Mouse (Mus musculus) megakaryocyte, embryonic 14.5 days (primary cell): ENCODE data around the gene Eml1. TPM values are rescaled to one million over a fixed set of nuclear protein-coding genes. Genes with fewer than 3 reads are reported as not detected.

Experiments used
- H3K27me3 ChIP-seq: replicated peaks from 2 replicates; pipeline ENCODE3; 2012; ENCODE audit warnings: inconsistent platforms
- H3K36me3 ChIP-seq: replicated peaks from 2 replicates; pipeline ENCODE3; 2012; ENCODE audit warnings: low read length, inconsistent platforms, mixed read lengths
- H3K4me1 ChIP-seq: 2 replicates; pipeline ENCODE4 v1.6.1; 2012; ENCODE audit warnings: inconsistent platforms
- H3K4me3 ChIP-seq: replicated peaks from 2 replicates; pipeline ENCODE3; 2012; ENCODE audit warnings: moderate library complexity, mild to moderate bottlenecking, inconsistent platforms
- H3K9me3 ChIP-seq: 2 replicates; pipeline ENCODE4 v1.6.1; 2012; ENCODE audit warnings: inconsistent platforms
- FLI1 ChIP-seq: IDR thresholded peaks from 2 replicates; pipeline ENCODE4 v1.6.1; 2012; ENCODE audit warnings: low read length, inconsistent platforms, mixed read lengths
- GATA1 ChIP-seq: IDR thresholded peaks from 3 replicates; pipeline ENCODE4 v1.6.1; 2012; ENCODE audit warnings: mixed read lengths, low read length, inconsistent platforms, borderline replicate concordance
- polyA plus RNA-seq: library from polyadenylated mRNA; stranded (reverse); fragments of >175 nt; gene quantifications from 2 replicates; pipeline ENCODE4 v1.2.3, GENCODE M21; 2012; ENCODE audit warnings: low replicate concordance; ENCODE audit not compliant: insufficient read depth

Gene Eml1
- polyA plus RNA-seq, 1 experiment: not detected

DNA sequence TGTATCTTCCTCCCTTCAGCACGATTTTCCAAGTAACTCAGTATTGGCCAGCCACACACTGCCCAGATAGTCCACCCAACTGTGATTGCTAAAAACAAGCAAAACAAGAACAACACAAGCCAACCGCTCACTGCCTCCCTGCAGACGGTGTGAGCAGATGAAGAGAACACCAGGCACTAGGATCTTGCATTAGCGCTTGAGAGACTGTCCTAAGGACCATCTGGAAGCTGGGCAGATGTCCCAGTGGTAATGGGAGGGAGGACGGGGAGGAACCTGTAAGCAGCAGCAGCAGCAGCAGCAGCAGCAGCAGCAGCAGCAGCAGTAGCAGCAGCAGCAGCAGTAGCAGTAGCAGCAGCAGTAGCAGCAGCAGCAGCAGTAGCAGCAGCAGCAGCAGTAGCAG, 21.7 kb upstream of the Eml1 start:
- H3K9me3 ChIP-seq: 0 out of 2 replicates have a peak, but pooled peaks cover 7% of the 10 kb centered on the region
- no peaks in the 10 kb centered on the region for H3K36me3 ChIP-seq
- TF ChIP-seq FLI1 (no peak), GATA1 (no peak)
- no peak overlapping the region for H3K4me3 ChIP-seq
- H3K4me1 ChIP-seq: no peaks in the 10 kb centered on the region
- peaks cover 72% of the 10 kb centered on the region for H3K27me3 ChIP-seq

DNA sequence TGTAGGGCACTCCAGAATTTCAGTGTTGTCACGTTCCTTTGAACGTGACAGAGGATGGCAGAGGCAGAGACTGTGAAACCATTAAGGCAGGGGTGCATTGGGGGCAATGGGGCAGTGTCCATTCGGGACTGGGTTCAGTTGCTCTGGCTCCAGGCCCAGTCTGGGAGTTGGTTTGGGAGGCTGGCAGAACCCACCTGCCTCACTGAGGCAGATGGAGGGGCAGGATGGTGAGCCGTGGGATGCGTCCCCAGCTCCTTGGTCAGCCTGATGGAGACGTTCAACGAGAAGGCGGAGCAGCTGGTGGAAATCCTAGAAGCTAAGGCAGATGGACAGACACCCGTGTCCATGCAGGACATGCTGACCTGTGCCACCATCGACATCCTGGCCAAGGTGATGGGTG, 19.8 kb upstream of the Eml1 start:
- Histone ChIP-seq H3K9me3 (peaks cover 15% of the 10 kb centered on the region), H3K36me3 (no peaks in the 10 kb centered on the region), H3K27me3 (peaks cover 72% of the 10 kb centered on the region), H3K4me3 (no peak overlapping the region), H3K4me1 (no peaks in the 10 kb centered on the region)
- TF ChIP-seq GATA1 (no peak), FLI1 (no peak)

DNA sequence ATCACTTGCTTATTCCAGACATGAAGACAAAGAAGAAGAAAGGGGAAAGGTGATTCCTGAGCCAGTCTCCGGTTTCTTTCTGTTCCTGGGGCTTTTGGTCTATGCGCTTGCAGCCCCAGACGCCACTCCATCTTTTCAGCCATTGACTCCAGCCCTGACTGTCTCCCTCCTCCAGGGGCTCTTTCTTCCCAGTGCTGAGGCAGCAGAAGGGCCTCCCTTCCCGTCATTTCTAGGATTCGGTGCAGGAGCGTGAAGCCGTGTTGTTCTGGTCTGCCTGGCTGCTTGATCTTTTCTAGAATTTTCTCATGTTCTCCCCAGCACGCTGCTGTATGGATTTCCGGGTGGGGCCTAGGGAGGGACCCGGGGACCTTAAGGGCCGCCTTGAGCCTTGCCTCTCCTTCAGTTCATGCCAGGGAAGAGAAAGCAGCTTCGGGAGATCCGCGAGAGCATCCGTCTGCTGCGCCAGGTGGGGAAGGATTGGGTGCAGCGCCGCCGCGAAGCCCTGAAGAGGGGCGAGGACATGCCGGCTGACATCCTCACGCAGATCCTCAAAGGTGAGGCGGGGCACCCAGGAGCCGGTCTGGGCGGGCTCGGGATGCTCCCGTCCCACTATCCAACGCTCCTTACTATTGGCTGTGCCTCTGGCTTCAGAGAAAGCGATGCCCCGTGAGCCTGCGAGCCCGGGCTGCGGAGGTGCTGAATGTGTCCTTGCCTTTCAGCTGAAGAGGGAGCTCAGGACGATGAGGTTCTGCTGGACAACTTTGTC, 18.2 kb upstream of the Eml1 start:
- H3K27me3 ChIP-seq: peaks cover 76% of the 10 kb centered on the region
- no peaks in the 10 kb centered on the region for H3K36me3 ChIP-seq
- peaks cover 17% of the 10 kb centered on the region for H3K9me3 ChIP-seq
- TF ChIP-seq FLI1 (no peak), GATA1 (no peak)
- no peak overlapping the region for H3K4me3 ChIP-seq
- H3K4me1 ChIP-seq: no peaks in the 10 kb centered on the region

DNA sequence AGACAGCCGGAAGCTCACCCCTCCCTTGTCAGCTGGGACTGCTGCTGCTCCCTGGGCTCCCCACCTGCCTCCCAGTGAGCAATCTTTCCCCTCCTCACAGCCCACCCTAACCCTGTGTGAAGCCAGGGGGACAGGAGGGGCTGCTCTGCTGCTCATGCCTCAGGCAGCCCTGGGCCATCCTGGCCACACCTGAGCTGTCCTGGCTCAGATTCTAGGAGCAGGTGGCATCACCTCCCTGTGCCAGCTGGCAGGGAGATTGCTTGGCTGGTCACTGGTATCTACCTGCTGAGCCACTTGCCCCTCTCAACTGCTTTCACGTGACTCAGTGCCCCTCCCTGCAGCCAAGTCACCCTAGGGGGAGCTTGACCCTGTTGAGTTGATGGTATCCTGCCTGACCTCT, 16.5 kb upstream of the Eml1 start:
- TF ChIP-seq GATA1: no peak
- no peak for TF ChIP-seq FLI1
- H3K36me3 ChIP-seq: no peaks in the 10 kb centered on the region
- peaks cover 14% of the 10 kb centered on the region for H3K9me3 ChIP-seq
- H3K4me1 ChIP-seq: no peaks in the 10 kb centered on the region
- H3K4me3 ChIP-seq: no peak overlapping the region
- peaks cover 70% of the 10 kb centered on the region for H3K27me3 ChIP-seq

DNA sequence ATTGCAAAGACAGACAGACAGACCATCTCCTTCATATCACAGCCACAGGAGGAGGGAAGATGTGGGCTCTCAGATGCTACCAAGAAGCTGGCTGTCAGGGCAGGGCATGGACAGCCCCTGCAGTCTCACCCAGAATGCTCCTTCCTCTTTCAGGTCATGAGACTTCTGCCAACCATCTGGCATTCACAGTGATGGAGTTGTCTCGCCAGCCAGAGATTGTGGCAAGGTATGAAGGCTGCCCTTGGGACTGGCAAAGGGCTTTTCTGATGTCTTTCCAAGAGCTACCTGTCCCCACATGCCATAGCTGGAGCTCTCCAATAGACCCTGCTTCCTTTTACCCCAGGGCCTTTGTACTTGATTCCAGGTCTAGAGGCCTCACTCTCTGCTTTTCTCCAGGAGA, 15.5 kb upstream of the Eml1 start:
- TF ChIP-seq GATA1: no peak
- no peak for TF ChIP-seq FLI1
- Histone ChIP-seq H3K27me3 (peaks cover 71% of the 10 kb centered on the region), H3K9me3 (peaks cover 11% of the 10 kb centered on the region), H3K36me3 (no peaks in the 10 kb centered on the region), H3K4me1 (no peaks in the 10 kb centered on the region), H3K4me3 (no peak overlapping the region)

DNA sequence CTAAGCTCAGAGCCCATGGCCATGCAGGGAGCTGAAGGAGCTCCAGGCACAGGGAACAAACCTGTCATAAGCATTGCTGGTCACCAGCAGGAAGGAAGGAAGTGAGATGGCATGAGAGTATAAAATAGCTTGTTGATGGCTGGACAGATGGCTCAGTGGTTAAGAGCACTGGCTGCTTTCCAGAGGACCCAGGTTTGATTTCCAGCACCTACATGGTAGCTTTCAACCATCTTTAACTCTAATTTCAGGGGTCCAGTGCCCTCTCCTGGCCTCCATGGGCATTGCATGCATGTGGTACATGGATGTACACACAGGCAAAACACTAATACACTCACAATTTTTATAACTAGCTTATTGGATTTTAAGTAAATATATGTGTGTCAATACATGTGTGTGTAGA, 14.8 kb upstream of the Eml1 start:
- Histone ChIP-seq H3K4me1 (no peaks in the 10 kb centered on the region), H3K4me3 (no peak overlapping the region), H3K27me3 (peaks cover 70% of the 10 kb centered on the region), H3K9me3 (peaks cover 11% of the 10 kb centered on the region), H3K36me3 (no peaks in the 10 kb centered on the region)
- TF ChIP-seq GATA1 (no peak), FLI1 (no peak)

DNA sequence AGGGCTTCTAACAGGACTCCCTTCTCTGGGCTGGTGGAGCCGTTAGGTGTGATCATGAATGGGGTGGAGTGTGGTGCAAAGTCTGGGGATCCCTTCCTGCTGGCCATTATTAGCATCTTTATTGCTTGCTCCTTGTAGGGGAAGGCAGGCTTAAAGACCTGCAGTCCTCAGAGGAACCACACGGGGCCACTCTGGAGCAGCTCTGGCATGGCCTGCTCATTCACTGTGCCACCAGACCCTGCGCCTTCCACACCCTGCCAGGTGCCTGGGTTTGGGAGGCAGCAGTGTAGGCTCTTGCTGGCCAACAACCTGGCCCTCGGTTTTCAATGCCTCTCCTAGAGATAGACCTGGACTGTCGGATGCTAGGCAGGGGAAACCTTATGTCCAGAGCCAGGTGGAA, 7.0 kb upstream of the Eml1 start:
- no peaks in the 10 kb centered on the region for H3K4me1 ChIP-seq
- H3K27me3 ChIP-seq: peaks cover 68% of the 10 kb centered on the region
- no peaks in the 10 kb centered on the region for H3K36me3 ChIP-seq
- TF ChIP-seq FLI1 (no peak), GATA1 (no peak)
- no peak overlapping the region for H3K4me3 ChIP-seq
- H3K9me3 ChIP-seq: no peaks in the 10 kb centered on the region; the same call in 1 of the 2 replicates

DNA sequence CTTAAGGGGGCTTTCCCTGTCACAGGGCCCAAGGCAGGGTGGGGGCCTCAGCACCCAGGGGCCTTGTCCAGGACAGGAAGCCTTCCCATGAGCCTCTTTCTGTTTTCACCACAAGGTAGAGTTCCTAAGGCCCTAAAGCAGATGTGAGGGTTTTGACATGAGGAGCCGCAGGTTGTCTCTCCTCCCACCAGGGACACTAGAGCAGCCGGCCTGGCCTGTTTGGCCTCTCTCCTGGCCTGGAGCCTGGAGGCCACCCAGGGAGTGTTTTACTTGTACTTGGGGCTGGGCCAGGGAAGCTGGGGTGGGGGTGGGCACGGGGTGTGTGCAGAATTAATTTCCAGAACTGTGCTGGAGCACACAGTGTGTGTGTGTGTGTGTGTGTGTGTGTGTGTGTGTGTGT, 5.4 kb upstream of the Eml1 start:
- H3K27me3 ChIP-seq: peaks cover 68% of the 10 kb centered on the region
- no peaks in the 10 kb centered on the region for H3K4me1 ChIP-seq
- H3K4me3 ChIP-seq: no peak overlapping the region
- no peaks in the 10 kb centered on the region for H3K36me3 ChIP-seq
- no peak for TF ChIP-seq GATA1
- no peak for TF ChIP-seq FLI1
- H3K9me3 ChIP-seq: no peaks in the 10 kb centered on the region; the same call in 1 of the 2 replicates

DNA sequence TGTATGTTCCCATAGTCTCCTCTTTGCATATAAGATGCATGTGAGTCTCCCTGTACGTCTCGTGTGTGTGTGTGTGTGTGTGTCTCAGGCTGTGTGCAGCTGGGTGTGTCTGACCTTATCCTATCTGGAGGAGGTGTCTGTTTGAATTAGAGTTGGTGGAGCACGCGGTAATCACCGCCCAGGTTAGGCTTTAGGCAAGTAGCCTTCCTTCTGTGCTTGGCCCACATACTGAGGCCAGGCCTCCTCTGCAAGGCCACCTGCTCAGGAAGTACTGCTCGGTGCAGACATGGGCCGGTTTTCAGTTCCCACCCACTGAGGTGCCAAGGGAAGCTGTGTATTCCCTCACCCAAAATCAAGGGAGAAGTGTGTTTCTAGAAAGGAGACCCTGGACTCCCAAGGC, 4.9 kb upstream of the Eml1 start:
- Histone ChIP-seq H3K9me3 (no peaks in the 10 kb centered on the region; the same call in 1 of the 2 replicates), H3K4me3 (no peak overlapping the region), H3K36me3 (no peaks in the 10 kb centered on the region), H3K27me3 (peaks cover 69% of the 10 kb centered on the region), H3K4me1 (peaks cover 1% of the 10 kb centered on the region; the same call in 1 of the 2 replicates)
- no peak for TF ChIP-seq GATA1
- no peak for TF ChIP-seq FLI1

DNA sequence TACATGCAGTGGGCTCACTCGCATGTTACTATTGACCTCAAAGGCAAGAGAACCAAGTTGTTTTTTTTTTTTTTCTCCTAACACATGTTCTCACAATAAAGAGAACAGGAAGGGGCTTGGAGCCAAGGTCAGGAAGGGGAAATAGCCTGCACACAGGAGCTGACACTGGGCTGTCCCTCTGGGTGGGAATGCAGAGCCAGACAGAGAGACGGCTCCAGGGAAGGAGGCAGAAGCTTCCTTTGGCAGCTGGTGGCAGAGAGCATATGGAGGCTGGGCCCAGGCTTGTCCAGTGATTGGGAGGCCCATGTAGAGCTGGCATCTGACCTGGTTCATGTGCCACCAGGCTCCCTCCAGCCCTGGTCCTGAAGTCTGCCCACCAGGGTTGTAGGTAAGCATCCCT, 2.8 kb upstream of the Eml1 start:
- Histone ChIP-seq H3K36me3 (no peaks in the 10 kb centered on the region), H3K4me3 (no peak overlapping the region), H3K27me3 (peaks cover 69% of the 10 kb centered on the region), H3K9me3 (no peaks in the 10 kb centered on the region), H3K4me1 (peaks cover 5% of the 10 kb centered on the region; the same call in 1 of the 2 replicates)
- TF ChIP-seq FLI1 (no peak), GATA1 (no peak)

DNA sequence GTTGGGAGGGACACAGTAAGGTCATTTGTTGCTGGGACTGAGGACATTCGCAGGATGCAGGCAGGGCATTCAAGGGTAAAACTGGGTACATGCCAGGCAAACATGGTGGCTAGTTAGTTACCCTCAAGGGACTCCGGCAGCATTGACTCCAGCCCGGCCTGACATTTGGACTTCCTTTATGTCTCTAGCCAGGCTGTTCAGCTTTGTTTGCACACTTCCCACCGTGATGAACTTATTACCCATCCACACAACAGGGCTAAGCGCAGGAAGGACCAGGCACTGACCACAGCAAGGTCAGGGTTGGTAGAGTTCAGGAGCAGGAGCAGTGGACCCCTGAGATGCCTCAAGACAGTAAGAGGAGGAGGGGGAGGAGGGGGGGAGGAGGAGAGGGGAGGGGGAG, 1.8 kb upstream of the Eml1 start:
- no peak for TF ChIP-seq GATA1
- TF ChIP-seq FLI1: no peak
- Histone ChIP-seq H3K4me3 (no peak overlapping the region), H3K27me3 (peaks cover 69% of the 10 kb centered on the region), H3K36me3 (no peaks in the 10 kb centered on the region), H3K9me3 (no peaks in the 10 kb centered on the region), H3K4me1 (peaks cover 5% of the 10 kb centered on the region; the same call in 1 of the 2 replicates)
